Mouse (Mus musculus): ENCODE measurements at regions not wholly inside any gene's neighbourhood (a gene's known extent, or its start where the extent isn't known, plus 50 kb on each side); places are given as distances from the start of the nearest gene placed in this dataset.

- no peak for TF ChIP-seq GATA1 (IDR thresholded peaks at IDR 0.05; ENCODE audit: borderline replicate concordance, low read length)
- no peak for TF ChIP-seq FLI1 (IDR thresholded peaks at IDR 0.05; ENCODE audit: low read length)
Measured at GRCm38 (mm10) chr9:88068322-88068721, 258.7 kb upstream of the Nt5e start.

All from megakaryocyte, embryonic 14.5 days (primary cell).